ENCODE assay signal across 28 mouse cellular contexts in genomic region chr2:117146026-117146425, GRCm38 (mm10). TPM values are rescaled to one million over a fixed set of nuclear protein-coding genes. Genes with fewer than 3 reads are reported as not detected.
DNase-seq lines count a peak whose midpoint lies in the region; ATAC-seq lines count a peak whose summit lies in the region.
"Had no signal": no experiment of that assay in that cellular context is flagged by ENCODE, and none has a peak within 500 bp of the region (broad histone marks: within the 10 kb centered on the region; RNA-seq: fewer than 3 reads in every experiment).

No protein-coding gene starts in this region.

- peak overlapping the region; percentile 24 for H3K27ac ChIP-seq in macrophage
- H3K27ac ChIP-seq in neural tube, embryonic 15.5 days (replicated peaks): no peak overlapping the region
- H3K27ac ChIP-seq in forebrain, embryonic 10.5 days: no peak overlapping the region
- H3K27ac ChIP-seq: embryonic facial prominence, embryonic 12.5 days; embryonic facial prominence, embryonic 15.5 days; forebrain, embryonic 12.5 days; forebrain, embryonic 15.5 days; gastrocnemius, adult 2 months; heart, adult 2 months; heart, embryonic 10.5 days; heart, embryonic 13.5 days; hindbrain, embryonic 15.5 days had no signal

- no peaks in the 10 kb centered on the region for H3K9me3 ChIP-seq in neural tube, embryonic 15.5 days (replicated peaks)
- H3K9me3 ChIP-seq in forebrain, embryonic 10.5 days: no peaks in the 10 kb centered on the region
- H3K9me3 ChIP-seq: embryonic facial prominence, embryonic 12.5 days; embryonic facial prominence, embryonic 15.5 days; forebrain, embryonic 12.5 days; forebrain, embryonic 15.5 days; G1E; heart, embryonic 10.5 days; heart, embryonic 13.5 days; hindbrain, embryonic 15.5 days had no signal

- no peak overlapping the region for H3K4me2 ChIP-seq in neural tube, embryonic 15.5 days
- H3K4me2 ChIP-seq: embryonic facial prominence, embryonic 12.5 days; embryonic facial prominence, embryonic 15.5 days; forebrain, embryonic 12.5 days; forebrain, embryonic 15.5 days; heart, embryonic 13.5 days; hindbrain, embryonic 15.5 days had no signal

- 0 out of 2 replicates have a peak, but pooled peaks have one; percentile 15 for ATAC-seq in frontal cortex, adult (ENCODE audit: low TSS enrichment)
- peak; percentile 40; the same call in 1 of the 2 replicates for ATAC-seq in monocyte, adult 5-6 weeks (replicated peaks; ENCODE audit: insufficient number of reproducible peaks, low FRiP score, low TSS enrichment, poor library complexity, severe bottlenecking)
- no peak for ATAC-seq in neural tube, embryonic 15.5 days (ENCODE audit: low FRiP score)
- ATAC-seq: forebrain, embryonic 15.5 days had no signal

- DNase-seq in frontal cortex, postnatal 14 days (ENCODE audit: low spot score in 2 of 2): no peak
- DNase-seq in brain, adult 2 months (ENCODE audit: low read depth, low spot score): peak; percentile 23
- DNase-seq in spleen, postnatal 36 days (ENCODE audit: low spot score in 2 of 2): no peak
- no peak for DNase-seq in forebrain, embryonic 10.5 days (ENCODE audit: extremely low spot score, low spot score)
- DNase-seq: adrenal gland, adult 2 months; adrenal gland, postnatal 14 days; B cell, adult 2 months; cerebellum, adult 18-20 months; cerebellum, adult 9-10 months; cerebellum, postnatal 14 days; gastrocnemius, adult 2 months; gastrocnemius, postnatal 14 days; heart, adult 2 months; heart, postnatal 14 days; heart, postnatal 4 days had no signal

- no peaks in the 10 kb centered on the region for H3K36me3 ChIP-seq in macrophage (ENCODE audit: inconsistent target)
- no peaks in the 10 kb centered on the region for H3K36me3 ChIP-seq in neural tube, embryonic 15.5 days
- H3K36me3 ChIP-seq in forebrain, embryonic 10.5 days (replicated peaks): no peaks in the 10 kb centered on the region
- H3K36me3 ChIP-seq: embryonic facial prominence, embryonic 12.5 days; embryonic facial prominence, embryonic 15.5 days; forebrain, embryonic 12.5 days; forebrain, embryonic 15.5 days; heart, embryonic 10.5 days; heart, embryonic 13.5 days; hindbrain, embryonic 15.5 days had no signal

- no peak overlapping the region for H3K4me3 ChIP-seq in macrophage (ENCODE audit: inconsistent target)
- no peak overlapping the region for H3K4me3 ChIP-seq in neural tube, embryonic 15.5 days (replicated peaks)
- H3K4me3 ChIP-seq in forebrain, embryonic 10.5 days: no peak overlapping the region
- H3K4me3 ChIP-seq: embryonic facial prominence, embryonic 12.5 days; embryonic facial prominence, embryonic 15.5 days; forebrain, embryonic 12.5 days; forebrain, embryonic 15.5 days; gastrocnemius, adult 2 months; heart, adult 2 months; heart, embryonic 10.5 days; heart, embryonic 13.5 days; hindbrain, embryonic 15.5 days had no signal

- H3K27me3 ChIP-seq in neural tube, embryonic 15.5 days (replicated peaks): no peaks in the 10 kb centered on the region
- H3K27me3 ChIP-seq in forebrain, embryonic 10.5 days (ENCODE audit: poor library complexity, severe bottlenecking): no peaks in the 10 kb centered on the region
- H3K27me3 ChIP-seq: CH12.LX; embryonic facial prominence, embryonic 12.5 days; embryonic facial prominence, embryonic 15.5 days; forebrain, embryonic 12.5 days; forebrain, embryonic 15.5 days; heart, embryonic 13.5 days; hindbrain, embryonic 15.5 days had no signal

- H3K9ac ChIP-seq in neural tube, embryonic 15.5 days (replicated peaks): no peak overlapping the region
- H3K9ac ChIP-seq: embryonic facial prominence, embryonic 12.5 days; embryonic facial prominence, embryonic 15.5 days; forebrain, embryonic 12.5 days; forebrain, embryonic 15.5 days; heart, embryonic 13.5 days; hindbrain, embryonic 15.5 days had no signal

- WGBS in macrophage (ENCODE audit: missing documents): 6% methylated on average over 2 of the region's 2 CpGs
- WGBS in neural tube, embryonic 15.5 days: 96% methylated on average over 2 of the region's 2 CpGs
- WGBS in forebrain, embryonic 10.5 days: 96% methylated on average over 2 of the region's 2 CpGs

- peaks cover 100% of the 10 kb centered on the region for H3K79me2 ChIP-seq in macrophage (ENCODE audit: inconsistent target)

- H3K4me1 ChIP-seq in neural tube, embryonic 15.5 days: peaks cover 6% of the 10 kb centered on the region; the same call in 1 of the 2 replicates
- peaks cover 12% of the 10 kb centered on the region for H3K4me1 ChIP-seq in forebrain, embryonic 10.5 days
- H3K4me1 ChIP-seq: embryonic facial prominence, embryonic 12.5 days had no signal

RNA-seq across cellular contexts. Expression of gene Spred1, which starts 24.9 kb away (rescaled TPM):
- total RNA-seq in macrophage (2018; cell fraction: chromatin; rRNA removed): 100 to 1,000 TPM in 15 of 26 experiments, 10 to 100 TPM in 11; 24.2 to 422 (median 131) TPM
- total RNA-seq in macrophage (2018; cell fraction: cytosol; rRNA removed): 100 to 1,000 TPM in 8 of 26 experiments, 10 to 100 TPM in 18; 32.3 to 215 (median 62.1) TPM
- total RNA-seq in macrophage (2018; cell fraction: nucleus; rRNA removed): 100 to 1,000 TPM in 21 of 26 experiments, 10 to 100 TPM in 5; 45.2 to 391 (median 164) TPM
- 22.5 to 77.4 TPM (median 23.7 TPM) in 3 replicates for polyA plus RNA-seq in macrophage (2018)
- total RNA-seq in monocyte, adult 5-6 weeks (2017): 35.3 to 56.2 TPM (median 52.3 TPM) in 3 replicates
- 11.2 and 13.3 TPM in 2 replicates for polyA plus RNA-seq in neural tube, embryonic 15.5 days (2015; fragmentation: Nextera tagmentation; extraction: Ambion mirVana)
- 7.2 and 7.4 TPM in 2 replicates for polyA plus RNA-seq in forebrain, embryonic 10.5 days (2016; fragmentation: Nextera tagmentation; extraction: Ambion mirVana)
